Mouse (Mus musculus) bone marrow macrophage, adult 2 months (primary cell): ENCODE measurements around the gene Tnfrsf18. TPM values are rescaled to one million over a fixed set of nuclear protein-coding genes. Genes with fewer than 3 reads are reported as not detected.

Experiments used
- H3K27ac ChIP-seq: 2 replicates; pipeline ENCODE4 v1.5.1; 2012; ENCODE audit warnings: low read depth, low read length; ENCODE audit not compliant: insufficient read depth
- H3K4me1 ChIP-seq: 2 replicates; pipeline ENCODE4 v1.6.1; 2012; ENCODE audit warnings: low read length; ENCODE audit not compliant: control insufficient read depth, insufficient read depth
- H3K4me3 ChIP-seq: 2 replicates; pipeline ENCODE4 v1.5.1; 2012; ENCODE audit warnings: mild to moderate bottlenecking, low read length, moderate library complexity; ENCODE audit not compliant: insufficient read depth
- CTCF ChIP-seq: IDR thresholded peaks from 2 replicates; pipeline ENCODE4 v1.5.1; 2012; ENCODE audit warnings: low read depth, mild to moderate bottlenecking, low read length, moderate library complexity
- POLR2A ChIP-seq: IDR thresholded peaks from 2 replicates; pipeline ENCODE4 v1.6.1; 2012; ENCODE audit warnings: mild to moderate bottlenecking, low read depth, low read length, borderline replicate concordance
- polyA plus RNA-seq: library from polyadenylated mRNA; stranded (reverse); fragments of >200 nt; gene quantifications from 2 replicates; pipeline ENCODE4 v1.2.4, GENCODE M21; 2012; ENCODE audit not compliant: missing spikeins, insufficient read depth, insufficient read length

Tnfrsf18 gene
- polyA plus RNA-seq, result not detected in 2 replicates

GRCm38 (mm10) chr4:156026013-156026412 lies at the start of gene Tnfrsf18:
TSS of gene Tnfrsf18 (plus strand) at chr4:156026164.
- Histone ChIP-seq H3K4me1 (peaks cover 7% of the 10 kb centered on the region), H3K4me3 (no peak within 1 kb of the TSS), H3K27ac (no peak within 1 kb of the TSS)
- no peak for TF ChIP-seq POLR2A
- TF ChIP-seq CTCF, result no peak

- TF ChIP-seq CTCF, result no peak
- H3K4me3 ChIP-seq, result no peak overlapping the region
- no peak overlapping the region for H3K27ac ChIP-seq
- no peaks in the 10 kb centered on the region for H3K4me1 ChIP-seq
Measured at GRCm38 (mm10) chr4:155981436-155982082, 44.4 kb upstream of the Tnfrsf18 start.

- Histone ChIP-seq H3K27ac (no peak overlapping the region), H3K4me3 (no peak overlapping the region), H3K4me1 (no peaks in the 10 kb centered on the region)
- no peak for TF ChIP-seq CTCF
Measured at GRCm38 (mm10) chr4:155983788-155984187, 42.2 kb upstream of the Tnfrsf18 start.

GRCm38 (mm10) chr4:155991211-155991907 lies 34.6 kb upstream of the Tnfrsf18 start:
- H3K4me3 ChIP-seq, result peak overlapping the region; percentile 95
- no peak for TF ChIP-seq POLR2A
- TF ChIP-seq CTCF, result no peak
- H3K4me1 ChIP-seq, result peaks cover 13% of the 10 kb centered on the region
- no peak overlapping the region for H3K27ac ChIP-seq

GRCm38 (mm10) chr4:155991908-155992230 lies 34.1 kb upstream of the Tnfrsf18 start:
- Histone ChIP-seq H3K4me1 (peaks cover 13% of the 10 kb centered on the region), H3K27ac (peak overlapping the region; percentile 90), H3K4me3 (peak overlapping the region; percentile 95)
- no peak for TF ChIP-seq POLR2A
- TF ChIP-seq CTCF, result no peak

GRCm38 (mm10) chr4:155992241-155992905 lies 33.6 kb upstream of the Tnfrsf18 start, which contains the start of the genes B3galt6 and Sdf4:
TSS of gene B3galt6 (minus strand) at chr4:155992649.
TSS of gene Sdf4 (plus strand) at chr4:155992872.
- Histone ChIP-seq H3K4me3 (peak within 1 kb of the TSS; percentile 95), H3K27ac (peak within 1 kb of the TSS; percentile 98), H3K4me1 (peaks cover 13% of the 10 kb centered on the region)
- no peak for TF ChIP-seq CTCF
- TF ChIP-seq POLR2A, result no peak

- Histone ChIP-seq H3K4me3 (peak overlapping the region; percentile 93), H3K4me1 (peaks cover 13% of the 10 kb centered on the region), H3K27ac (peak overlapping the region; percentile 98)
- TF ChIP-seq POLR2A (peak; percentile 27; the same call in 1 of the 2 replicates), CTCF (no peak)
Measured at GRCm38 (mm10) chr4:155992906-155993547, 32.9 kb upstream of the Tnfrsf18 start.

GRCm38 (mm10) chr4:155993606-155994005 lies 32.4 kb upstream of the Tnfrsf18 start:
- peaks cover 13% of the 10 kb centered on the region for H3K4me1 ChIP-seq
- peak overlapping the region; percentile 93 for H3K4me3 ChIP-seq
- H3K27ac ChIP-seq, result peak overlapping the region; percentile 98
- TF ChIP-seq POLR2A, result no peak
- no peak for TF ChIP-seq CTCF

- Histone ChIP-seq H3K27ac (no peak overlapping the region), H3K4me3 (no peak overlapping the region), H3K4me1 (no peaks in the 10 kb centered on the region)
- TF ChIP-seq CTCF (no peak), POLR2A (no peak)
Measured at GRCm38 (mm10) chr4:156004109-156004508, 21.9 kb upstream of the Tnfrsf18 start.

- Histone ChIP-seq H3K4me3 (no peak overlapping the region), H3K4me1 (no peaks in the 10 kb centered on the region), H3K27ac (no peak overlapping the region)
- TF ChIP-seq POLR2A (no peak), CTCF (no peak)
Measured at GRCm38 (mm10) chr4:156008369-156008768, 17.6 kb upstream of the Tnfrsf18 start.
